Mouse (Mus musculus): Measurements from ENCODE around the gene Gpd2.

Gpd2 gene

GRCm38 (mm10) chr2:57397727-57398126 lies 160.3 kb downstream of the Gpd2 start:
- DNase-seq = no peak

GRCm38 (mm10) chr2:57407414-57408019 lies 170.1 kb downstream of the Gpd2 start:
- no peak for DNase-seq

- DNase-seq = no peak
These were observed 171.0 kb downstream of the Gpd2 start for GRCm38 (mm10) chr2:57408413-57408812.

GRCm38 (mm10) chr2:57411551-57411950 lies 174.1 kb downstream of the Gpd2 start:
- no peak for DNase-seq

GRCm38 (mm10) chr2:57414550-57415160 lies 177.2 kb downstream of the Gpd2 start:
- DNase-seq = no peak

- no peak for DNase-seq
These were observed 179.3 kb downstream of the Gpd2 start for GRCm38 (mm10) chr2:57416711-57417110.
